Mouse (Mus musculus) liver, embryonic 14.5 days (tissue): ENCODE data around the gene Scg3. TPM values are rescaled to one million over a fixed set of nuclear protein-coding genes. Genes with fewer than 3 reads are reported as not detected.
"Not testable (repeated sequence)": the region's sequence is repeated elsewhere in the genome, so short reads cannot be mapped to it uniquely, and the experiment has no call there.

Experiments
- ATAC-seq: fragments of 200-750 bp; cut with Nextera tagmentation; 2 replicates; pipeline ENCODE4 v1.8.0; 2017; ENCODE audit warnings: moderate number of reproducible peaks, mild to moderate bottlenecking, moderate library complexity; ENCODE audit not compliant: insufficient read depth
- DNase-seq, 3 experiments: peaks; one replicate each; pipeline ENCODE4 v3.0.0-alpha.2; 2012 to 2013; ENCODE audit warnings: low read depth in 3 of 3, low spot score in 3 of 3
- H3K27ac ChIP-seq: fragments of 300-500 bp; sonication (generic); 2 replicates; pipeline ENCODE4 v1.5.1; 2014; ENCODE audit warnings: moderate library complexity, mild to moderate bottlenecking, control low read depth, inconsistent platforms
- H3K27me3 ChIP-seq: fragments of 300-500 bp; sonication (generic); 2 replicates; pipeline ENCODE4 v1.6.1; 2014; ENCODE audit warnings: mild to moderate bottlenecking, low read length, moderate library complexity; ENCODE audit not compliant: control insufficient read depth, insufficient read depth
- H3K36me3 ChIP-seq: fragments of 300-500 bp; sonication (generic); replicated peaks from 2 replicates; pipeline ENCODE4 v1.6.1; 2014; ENCODE audit warnings: low read depth; ENCODE audit not compliant: control insufficient read depth, insufficient read depth
- H3K4me1 ChIP-seq, 2 experiments: fragments of 200-500 bp in 1 of 2; fragments of 300-500 bp in 1 of 2; sonication (generic) in 1 of 2; replicated peaks; 2 replicates each; pipeline ENCODE4 v1.6.1; 2012 to 2014; ENCODE audit warnings: antibody characterized with exemption in 1 of 2, inconsistent platforms in 1 of 2, low read length in 1 of 2; ENCODE audit not compliant: control insufficient read depth in 2 of 2, insufficient read depth in 2 of 2
- H3K4me2 ChIP-seq: fragments of 300-500 bp; sonication (generic); 2 replicates; pipeline ENCODE4 v1.6.1; 2014; ENCODE audit warnings: low read depth, mild to moderate bottlenecking, control low read depth, moderate library complexity
- H3K4me3 ChIP-seq, 2 experiments: fragments of 200-500 bp in 1 of 2; fragments of 300-500 bp in 1 of 2; sonication (generic) in 1 of 2; 2 replicates each; pipeline ENCODE4 v1.5.1; 2012 to 2014; ENCODE audit warnings: low read depth in 2 of 2, low read length in 2 of 2, mild to moderate bottlenecking in 2 of 2, control low read depth in 1 of 2, inconsistent platforms in 1 of 2, moderate library complexity in 1 of 2; ENCODE audit not compliant: insufficient read depth in 1 of 2
- H3K9ac ChIP-seq: fragments of 300-500 bp; sonication (generic); replicated peaks from 2 replicates; pipeline ENCODE4 v1.6.1; 2014; ENCODE audit warnings: mild to moderate bottlenecking, control low read depth, moderate library complexity
- H3K9me3 ChIP-seq: fragments of 300-500 bp; sonication (generic); 2 replicates; pipeline ENCODE4 v1.6.1; 2016; ENCODE audit warnings: low read length, mixed read lengths; ENCODE audit not compliant: control insufficient read depth
- CTCF ChIP-seq: IDR thresholded peaks from 2 replicates; pipeline ENCODE4 v1.5.1; 2016; ENCODE audit warnings: antibody characterized with exemption, low read depth, control low read depth
- EP300 ChIP-seq: IDR thresholded peaks from 2 replicates; pipeline ENCODE4 v1.6.1; 2016; ENCODE audit warnings: antibody characterized with exemption, low read depth
- WGBS: fragments of 180-500 bp; shearing (Covaris S2); extraction: QIAGEN DNeasy Blood & Tissue Kit; methylation state at CpG from one replicate; pipeline ENCODE4 v1.1.7; 2014; ENCODE audit not compliant: insufficient replicate concordance; 5-methylcytosine and 5-hydroxymethylcytosine counted together
- polyA plus RNA-seq, 2 experiments: library from polyadenylated mRNA; depleted of rRNA in 1 of 2; stranded (reverse) in 1 of 2; unstranded in 1 of 2; fragments of >200 nt; fragmentation: Nextera tagmentation in 1 of 2; extraction: Ambion mirVana in 1 of 2; gene quantifications; 2 replicates each; pipeline versions ENCODE4 v1.2.1 to v1.2.3; 2012 to 2014

Gene Scg3
- polyA plus RNA-seq, 2 experiments: 0.04 TPM; not detected in 1

GRCm38 (mm10) chr9:75630823-75631454 is 52.9 kb downstream of the Scg3 start:
- peaks cover 5% of the 10 kb centered on the region for H3K27me3 ChIP-seq
- 52% methylated on average over 8 of the region's 8 CpGs for WGBS
- no peak overlapping the region for H3K4me3 ChIP-seq
- TF ChIP-seq EP300: no peak
- TF ChIP-seq CTCF: no peak
- H3K36me3 ChIP-seq: no peaks in the 10 kb centered on the region
- H3K4me1 ChIP-seq: no peaks in the 10 kb centered on the region
- ATAC-seq (no peak), DNase-seq (no peak)
- H3K9ac ChIP-seq: no peak overlapping the region
- no peak overlapping the region for H3K4me2 ChIP-seq
- no peak overlapping the region for H3K27ac ChIP-seq
- H3K9me3 ChIP-seq: no peaks in the 10 kb centered on the region

- peak; percentile 20; the same call in 1 of the 2 replicates for ATAC-seq
- H3K9me3 ChIP-seq: no peaks in the 10 kb centered on the region
- peaks cover 15% of the 10 kb centered on the region for H3K27me3 ChIP-seq
- H3K36me3 ChIP-seq: no peaks in the 10 kb centered on the region
- WGBS: 2% methylated on average over 14 of the region's 14 CpGs
- DNase-seq: no peak
- H3K4me3 ChIP-seq: peak overlapping the region; percentile 58 to 60
- no peak for TF ChIP-seq CTCF
- TF ChIP-seq EP300: no peak
- H3K27ac ChIP-seq: no peak overlapping the region
- no peaks in the 10 kb centered on the region for H3K4me1 ChIP-seq
- no peak overlapping the region for H3K9ac ChIP-seq
- H3K4me2 ChIP-seq: peak overlapping the region; percentile 68
These were observed 57.6 kb downstream of the Scg3 start for GRCm38 (mm10) chr9:75626308-75626604.

GRCm38 (mm10) chr9:75625556-75626307 is 58.1 kb downstream of the Scg3 start, which contains the start of gene Lysmd2:
TSS of gene Lysmd2 (plus strand) at chr9:75625741.
- H3K4me2 ChIP-seq: peak within 1 kb of the TSS; percentile 68
- H3K9me3 ChIP-seq: no peaks in the 10 kb centered on the region
- H3K4me3 ChIP-seq: peak within 1 kb of the TSS; percentile 58 to 60
- DNase-seq: no peak
- H3K27me3 ChIP-seq: peaks cover 15% of the 10 kb centered on the region
- H3K36me3 ChIP-seq: no peaks in the 10 kb centered on the region
- TF ChIP-seq CTCF (no peak), EP300 (no peak)
- ATAC-seq: peak; percentile 70
- no peaks in the 10 kb centered on the region for H3K4me1 ChIP-seq
- H3K27ac ChIP-seq: no peak within 1 kb of the TSS
- H3K9ac ChIP-seq: no peak within 1 kb of the TSS
- WGBS: under 1% methylated on average over 64 of the region's 94 CpGs

- WGBS: 19% methylated on average over 18 of the region's 18 CpGs
- Histone ChIP-seq H3K27me3 (peaks cover 15% of the 10 kb centered on the region), H3K36me3 (no peaks in the 10 kb centered on the region), H3K4me1 (no peaks in the 10 kb centered on the region), H3K27ac (no peak overlapping the region), H3K4me3 (peak overlapping the region; percentile 58 to 60), H3K9ac (no peak overlapping the region), H3K9me3 (no peaks in the 10 kb centered on the region), H3K4me2 (peak overlapping the region; percentile 68)
- ATAC-seq (peak; percentile 12; the same call in 1 of the 2 replicates), DNase-seq (no peak)
- no peak for TF ChIP-seq CTCF
- no peak for TF ChIP-seq EP300
These were observed 58.8 kb downstream of the Scg3 start for GRCm38 (mm10) chr9:75624983-75625555.

DNA sequence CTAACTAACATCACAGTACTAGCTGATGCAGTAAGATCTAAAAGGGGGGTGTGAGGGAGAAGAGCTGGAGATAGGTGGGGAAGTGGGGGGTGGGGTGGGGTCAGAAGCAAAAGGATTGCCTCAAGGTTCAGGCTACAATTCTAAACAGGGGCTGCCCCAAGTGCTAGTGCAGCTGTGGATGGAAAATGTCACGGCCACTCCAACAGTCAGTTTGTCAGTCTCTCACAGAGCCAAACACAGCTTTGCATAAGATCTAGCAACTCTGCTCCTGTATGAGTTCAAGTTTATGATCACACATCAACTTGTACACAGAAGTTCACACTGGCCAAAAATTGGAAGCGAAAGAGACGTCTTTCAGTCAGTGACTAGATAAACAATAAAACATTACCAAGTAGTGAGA is 62.4 kb downstream of the Scg3 start:
- TF ChIP-seq EP300: no peak
- TF ChIP-seq CTCF: no peak
- Histone ChIP-seq H3K27me3 (peaks cover 15% of the 10 kb centered on the region), H3K9me3 (no peaks in the 10 kb centered on the region), H3K27ac (no peak overlapping the region), H3K9ac (no peak overlapping the region), H3K4me1 (no peaks in the 10 kb centered on the region), H3K36me3 (no peaks in the 10 kb centered on the region), H3K4me2 (no peak overlapping the region), H3K4me3 (no peak overlapping the region)
- DNase-seq: no peak
- ATAC-seq: no peak
- WGBS: 66% methylated on average over 3 of the region's 3 CpGs

GRCm38 (mm10) chr9:75619761-75620160 is 64.1 kb downstream of the Scg3 start:
- WGBS: 81% methylated on average over 2 of the region's 2 CpGs
- H3K4me1 ChIP-seq, H3K9me3 ChIP-seq, ATAC-seq, H3K27me3 ChIP-seq, H3K36me3 ChIP-seq, H3K4me2 ChIP-seq, H3K9ac ChIP-seq, DNase-seq, H3K4me3 ChIP-seq, H3K27ac ChIP-seq: not testable (repeated sequence)
